Comparison of ENCODE assay signal across 10 mouse cellular contexts in the genomic region with DNA sequence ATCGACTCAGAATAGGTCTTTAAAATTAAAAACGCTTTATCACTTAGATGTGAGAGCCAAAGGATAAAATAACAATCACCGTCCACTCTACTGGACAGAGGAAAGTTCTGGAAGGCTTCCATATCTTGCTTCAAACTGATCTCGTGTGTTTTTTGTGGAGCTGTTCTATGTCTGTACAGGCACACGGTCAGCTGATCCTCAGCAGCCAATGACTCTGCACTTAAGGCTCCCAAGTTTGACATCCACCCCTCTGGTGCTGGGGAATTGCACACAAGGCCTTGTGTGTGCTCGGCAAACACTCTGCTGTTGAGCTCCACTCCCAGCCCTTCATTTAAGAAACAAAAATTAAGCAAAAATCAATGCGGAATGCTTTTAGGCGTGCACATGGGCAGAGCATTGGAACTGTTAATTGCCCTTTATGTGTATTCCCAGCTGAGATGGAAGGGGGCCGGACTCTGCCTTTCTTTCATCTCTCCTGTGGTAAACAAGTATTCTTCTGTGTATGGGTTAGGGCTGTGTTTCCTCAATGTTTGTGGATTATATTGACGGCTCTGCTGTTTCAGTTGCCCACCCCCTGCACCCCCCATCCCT. TPM values are rescaled to one million over a fixed set of nuclear protein-coding genes. Genes with fewer than 3 reads are reported as not detected.
A peak's percentile ranks its signal among the peaks of the same experiment; 100 is the strongest.
DNase-seq lines count a peak whose midpoint lies in the region; ATAC-seq and TF ChIP-seq lines count a peak whose summit lies in the region.
"Had no signal": no experiment of that assay in that cellular context is flagged by ENCODE, and none has a peak within 500 bp of the region (broad histone marks: within the 10 kb centered on the region; RNA-seq: fewer than 3 reads in every experiment).

No protein-coding gene starts in this region.

- peaks cover 58% of the 10 kb centered on the region for H3K4me1 ChIP-seq in heart, embryonic 11.5 days (ENCODE audit: control insufficient read depth, insufficient read depth, low read length)
- H3K4me1 ChIP-seq in heart, embryonic 10.5 days = peaks cover 85% of the 10 kb centered on the region
- H3K4me1 ChIP-seq in lung, embryonic 15.5 days = peaks cover 36% of the 10 kb centered on the region
- peaks cover 3% of the 10 kb centered on the region; the same call in 1 of the 2 replicates for H3K4me1 ChIP-seq in lung, adult 2 months (ENCODE audit: control insufficient read depth, insufficient read depth, low read length)
- H3K4me1 ChIP-seq in limb, embryonic 12.5 days (replicated peaks) = peaks cover 34% of the 10 kb centered on the region
- H3K4me1 ChIP-seq in stomach, embryonic 16.5 days (ENCODE audit: control insufficient read depth, insufficient read depth, low read length) = peaks cover 13% of the 10 kb centered on the region

- no peaks in the 10 kb centered on the region for H3K27me3 ChIP-seq in heart, embryonic 11.5 days (ENCODE audit: control insufficient read depth, insufficient read depth, low read length)
- H3K27me3 ChIP-seq in heart, embryonic 10.5 days (ENCODE audit: insufficient read depth, poor library complexity, severe bottlenecking) = no peaks in the 10 kb centered on the region
- no peaks in the 10 kb centered on the region for H3K27me3 ChIP-seq in lung, embryonic 15.5 days
- H3K27me3 ChIP-seq in limb, embryonic 12.5 days = no peaks in the 10 kb centered on the region
- no peaks in the 10 kb centered on the region for H3K27me3 ChIP-seq in stomach, embryonic 16.5 days (ENCODE audit: control insufficient read depth, insufficient read depth, low read length)

- no peak for DNase-seq in heart, embryonic 10.5 days (ENCODE audit: low spot score)
- DNase-seq in lung, adult 2 months = no peak
- DNase-seq in kidney, adult 18-20 months = no peak
- no peak for DNase-seq in thymus, postnatal 36 days
- DNase-seq: lung, postnatal 4 days had no signal

- no peak for ATAC-seq in heart, embryonic 11.5 days (replicated peaks; ENCODE audit: insufficient number of reproducible peaks, low FRiP score, low TSS enrichment)
- ATAC-seq in lung, embryonic 15.5 days (ENCODE audit: borderline replicate concordance, extremely low read depth, low FRiP score, low TSS enrichment) = no peak
- ATAC-seq in limb, embryonic 12.5 days (ENCODE audit: insufficient number of reproducible peaks, insufficient read depth, low FRiP score, low TSS enrichment, low read depth) = no peak
- peak; percentile 77; the same call in 1 of the 2 replicates for ATAC-seq in stomach, embryonic 16.5 days (ENCODE audit: insufficient read depth, low FRiP score)
- ATAC-seq: inflammation-experienced regulatory T-cells, adult 6 months had no signal

- no peak overlapping the region for H3K9ac ChIP-seq in heart, embryonic 11.5 days (ENCODE audit: low read depth, low read length)
- H3K9ac ChIP-seq in lung, embryonic 15.5 days = no peak overlapping the region
- no peak overlapping the region for H3K9ac ChIP-seq in limb, embryonic 12.5 days (replicated peaks)
- no peak overlapping the region for H3K9ac ChIP-seq in stomach, embryonic 16.5 days (ENCODE audit: low read length)

- H3K4me2 ChIP-seq in heart, embryonic 11.5 days = no peak overlapping the region
- no peak overlapping the region for H3K4me2 ChIP-seq in lung, embryonic 15.5 days
- H3K4me2 ChIP-seq in limb, embryonic 12.5 days = no peak overlapping the region
- H3K4me2 ChIP-seq in stomach, embryonic 16.5 days (ENCODE audit: low read depth, low read length) = no peak overlapping the region

- no peaks in the 10 kb centered on the region for H3K36me3 ChIP-seq in heart, embryonic 11.5 days (ENCODE audit: control insufficient read depth, insufficient read depth, low read length)
- H3K36me3 ChIP-seq in heart, embryonic 10.5 days = peaks cover 26% of the 10 kb centered on the region
- peaks cover 4% of the 10 kb centered on the region; the same call in 1 of the 2 replicates for H3K36me3 ChIP-seq in lung, embryonic 15.5 days
- peaks cover 26% of the 10 kb centered on the region for H3K36me3 ChIP-seq in limb, embryonic 12.5 days
- H3K36me3 ChIP-seq in stomach, embryonic 16.5 days (ENCODE audit: control insufficient read depth, insufficient read depth, low read length) = peaks cover under 1% of the 10 kb centered on the region; the same call in 1 of the 2 replicates

- H3K9me3 ChIP-seq in heart, embryonic 11.5 days (replicated peaks; ENCODE audit: control insufficient read depth, low read length) = no peaks in the 10 kb centered on the region
- no peaks in the 10 kb centered on the region for H3K9me3 ChIP-seq in heart, embryonic 10.5 days
- no peaks in the 10 kb centered on the region for H3K9me3 ChIP-seq in lung, embryonic 15.5 days
- H3K9me3 ChIP-seq in limb, embryonic 12.5 days = no peaks in the 10 kb centered on the region
- H3K9me3 ChIP-seq in stomach, embryonic 16.5 days (replicated peaks; ENCODE audit: control insufficient read depth, low read length) = no peaks in the 10 kb centered on the region

- H3K4me3 ChIP-seq in heart, embryonic 11.5 days (ENCODE audit: low read depth, low read length) = no peak overlapping the region
- no peak overlapping the region for H3K4me3 ChIP-seq in heart, embryonic 10.5 days
- no peak overlapping the region for H3K4me3 ChIP-seq in lung, embryonic 15.5 days
- no peak overlapping the region for H3K4me3 ChIP-seq in lung, adult 2 months (replicated peaks; ENCODE audit: extremely low read depth, low read depth, low read length)
- H3K4me3 ChIP-seq in limb, embryonic 12.5 days (replicated peaks) = no peak overlapping the region
- no peak overlapping the region for H3K4me3 ChIP-seq in stomach, embryonic 16.5 days (replicated peaks; ENCODE audit: low read length)

- TF ChIP-seq CTCF in lung, adult 2 months (IDR thresholded peaks at IDR 0.05; ENCODE audit: insufficient read depth, low read length) = no peak

- WGBS in heart, embryonic 11.5 days (ENCODE audit: insufficient replicate concordance) = 62% methylated on average over 10 of the region's 10 CpGs
- WGBS in heart, embryonic 10.5 days = 67% methylated on average over 10 of the region's 10 CpGs
- WGBS in lung, embryonic 15.5 days = 50% methylated on average over 10 of the region's 10 CpGs
- WGBS in lung, adult 2 months = 52% methylated on average over 10 of the region's 10 CpGs
- 69% methylated on average over 10 of the region's 10 CpGs for WGBS in limb, embryonic 12.5 days
- WGBS in stomach, embryonic 16.5 days = 54% methylated on average over 10 of the region's 10 CpGs

- H3K27ac ChIP-seq in heart, embryonic 11.5 days (ENCODE audit: low read depth, low read length) = peak overlapping the region; percentile 65; the same call in 1 of the 2 replicates
- no peak overlapping the region for H3K27ac ChIP-seq in heart, embryonic 10.5 days
- peak overlapping the region; percentile 63; the same call in 1 of the 2 replicates for H3K27ac ChIP-seq in lung, embryonic 15.5 days
- peak overlapping the region; percentile 50; the same call in 1 of the 2 replicates for H3K27ac ChIP-seq in limb, embryonic 12.5 days
- H3K27ac ChIP-seq in stomach, embryonic 16.5 days (ENCODE audit: low read length) = peak overlapping the region; percentile 56

- no peak for TF ChIP-seq POLR2A in lung, adult 2 months (IDR thresholded peaks at IDR 0.05; ENCODE audit: borderline replicate concordance, extremely low read depth, low read depth, low read length)

RNA-seq across cellular contexts. Expression of a gene that starts 23.1 kb away (rescaled TPM):
- polyA plus RNA-seq in heart, embryonic 11.5 days (2014; fragmentation: Nextera tagmentation; extraction: Ambion mirVana) = 4.6 and 5.3 TPM in 2 replicates
- polyA plus RNA-seq in heart, embryonic 10.5 days (2016; fragmentation: Nextera tagmentation; extraction: Ambion mirVana) = 7.1 and 7.4 TPM in 2 replicates
- 5.9 and 6.3 TPM in 2 replicates for polyA plus RNA-seq in lung, embryonic 15.5 days (2015; fragmentation: Nextera tagmentation; extraction: Ambion mirVana)
- 0.24 and 0.38 TPM in 2 replicates for polyA plus RNA-seq in lung, adult 2 months (2012; rRNA removed)
- polyA plus RNA-seq in limb, embryonic 12.5 days (2016; fragmentation: Nextera tagmentation; extraction: Ambion mirVana) = 4.6 and 6.3 TPM in 2 replicates
- 3.4 and 3.5 TPM in 2 replicates for polyA plus RNA-seq in stomach, embryonic 16.5 days (2015; fragmentation: Nextera tagmentation; extraction: Ambion mirVana)

RNA-seq across cellular contexts. Expression of a gene that starts 35.2 kb away (rescaled TPM):
- 23.2 and 25.1 TPM in 2 replicates for polyA plus RNA-seq in heart, embryonic 11.5 days (2014; fragmentation: Nextera tagmentation; extraction: Ambion mirVana)
- polyA plus RNA-seq in heart, embryonic 10.5 days (2016; fragmentation: Nextera tagmentation; extraction: Ambion mirVana) = 24.7 and 33.2 TPM in 2 replicates
- polyA plus RNA-seq in lung, embryonic 15.5 days (2015; fragmentation: Nextera tagmentation; extraction: Ambion mirVana) = 22.6 and 23.3 TPM in 2 replicates
- 3.7 and 3.8 TPM in 2 replicates for polyA plus RNA-seq in lung, adult 2 months (2012; rRNA removed)
- polyA plus RNA-seq in limb, embryonic 12.5 days (2016; fragmentation: Nextera tagmentation; extraction: Ambion mirVana) = 22.6 and 23.3 TPM in 2 replicates
- 9.9 and 11.0 TPM in 2 replicates for polyA plus RNA-seq in stomach, embryonic 16.5 days (2015; fragmentation: Nextera tagmentation; extraction: Ambion mirVana)
- polyA plus RNA-seq: inflammation-experienced regulatory T-cells, adult 6 months had no signal

RNA-seq across cellular contexts. Expression of a gene that starts 37.6 kb away (rescaled TPM):
- polyA plus RNA-seq in heart, embryonic 11.5 days (2014; fragmentation: Nextera tagmentation; extraction: Ambion mirVana) = not detected in 2 replicates
- polyA plus RNA-seq in heart, embryonic 10.5 days (2016; fragmentation: Nextera tagmentation; extraction: Ambion mirVana) = not detected in 2 replicates
- polyA plus RNA-seq in lung, embryonic 15.5 days (2015; fragmentation: Nextera tagmentation; extraction: Ambion mirVana) = not detected in 2 replicates
- 0.34 TPM in 1 of 2 replicates, not detected in the other for polyA plus RNA-seq in lung, adult 2 months (2012; rRNA removed)
- not detected in 2 replicates for polyA plus RNA-seq in limb, embryonic 12.5 days (2016; fragmentation: Nextera tagmentation; extraction: Ambion mirVana)
- polyA plus RNA-seq in stomach, embryonic 16.5 days (2015; fragmentation: Nextera tagmentation; extraction: Ambion mirVana) = 3.1 and 3.2 TPM in 2 replicates
- polyA plus RNA-seq: inflammation-experienced regulatory T-cells, adult 6 months had no signal
